In the genomic region with DNA sequence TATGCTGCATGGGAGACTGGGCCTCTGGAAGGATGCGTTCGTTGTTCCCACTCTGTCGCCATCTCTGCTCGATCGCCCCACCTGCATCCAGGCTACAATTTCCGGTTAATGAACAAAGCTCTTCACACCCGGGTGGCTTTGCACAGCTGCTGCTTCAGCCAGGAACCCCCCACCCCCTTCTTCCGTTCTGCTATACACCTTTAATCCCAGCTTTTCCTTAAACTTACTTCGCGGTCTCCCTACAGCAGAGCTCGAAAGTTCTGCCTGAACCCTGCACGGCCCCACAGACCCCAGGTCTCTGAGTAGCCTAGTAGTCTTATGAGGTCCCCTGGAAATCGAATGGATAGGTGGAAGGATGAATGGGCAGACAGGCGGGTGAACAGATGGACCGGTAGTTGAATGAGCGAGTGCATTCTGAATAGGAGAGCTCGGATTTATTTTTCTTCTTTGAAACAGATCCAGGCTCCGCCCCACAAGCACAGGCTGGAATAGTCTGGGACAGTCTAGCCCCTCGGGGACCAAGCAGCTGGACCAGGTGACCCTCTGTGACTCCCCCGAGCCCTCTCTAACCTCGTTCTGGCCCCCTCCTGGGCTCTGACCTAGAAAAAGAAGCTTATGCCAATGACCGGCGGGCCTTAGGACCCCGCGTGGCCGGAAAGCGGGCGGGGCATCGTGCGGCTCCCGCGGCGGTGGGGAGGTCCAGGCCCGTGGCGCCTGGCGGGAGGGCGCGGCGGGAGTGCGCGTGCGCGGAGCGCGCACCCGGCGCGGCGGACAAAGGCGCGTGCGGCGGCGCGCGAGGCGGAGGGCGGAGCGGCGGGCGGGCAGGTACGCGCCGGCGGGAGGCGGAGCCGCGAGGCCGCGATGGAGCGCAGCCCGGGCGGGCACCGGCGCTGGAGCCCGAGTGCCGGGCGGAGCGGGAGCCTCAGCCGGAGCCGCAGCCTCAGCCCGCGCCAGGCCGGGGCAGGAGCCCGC, we compare ENCODE assay signal across 8 mouse cellular contexts. TPM values are rescaled to one million over a fixed set of nuclear protein-coding genes. Genes with fewer than 3 reads are reported as not detected.
A peak's percentile ranks its signal among the peaks of the same experiment; 100 is the strongest.
DNase-seq lines count a peak whose midpoint lies in the region; ATAC-seq and TF ChIP-seq lines count a peak whose summit lies in the region.

TSS of gene Sbk1 (plus strand) at position 908 of the 972 bp plus-strand sequence.

- peaks cover 13% of the 10 kb centered on the region for H3K4me1 ChIP-seq in erythroblast, embryonic 14.5 days (ENCODE audit: control insufficient read depth)
- H3K4me1 ChIP-seq in heart, embryonic 11.5 days (ENCODE audit: control insufficient read depth, insufficient read depth, low read length) = peaks cover 20% of the 10 kb centered on the region
- H3K4me1 ChIP-seq in kidney, embryonic 15.5 days = peaks cover 54% of the 10 kb centered on the region
- H3K4me1 ChIP-seq in limb, embryonic 15.5 days = peaks cover 40% of the 10 kb centered on the region
- peaks cover 31% of the 10 kb centered on the region for H3K4me1 ChIP-seq in midbrain, postnatal 0 days (ENCODE audit: insufficient read depth, low read length)

- H3K79me2 ChIP-seq in C2C12 (ENCODE audit: control insufficient read depth, insufficient read depth) = peaks cover 5% of the 10 kb centered on the region

- peak; percentile 92 for ATAC-seq in heart, embryonic 11.5 days (replicated peaks; ENCODE audit: insufficient number of reproducible peaks, low FRiP score, low TSS enrichment)
- ATAC-seq in kidney, embryonic 15.5 days (replicated peaks; ENCODE audit: low FRiP score) = peak; percentile 94
- ATAC-seq in limb, embryonic 15.5 days (ENCODE audit: insufficient number of reproducible peaks, low FRiP score, low TSS enrichment, low read depth) = peak; percentile 93
- ATAC-seq in midbrain, postnatal 0 days (ENCODE audit: low FRiP score) = peak; percentile 90

- peak within 1 kb of the TSS; percentile 93 for H3K9ac ChIP-seq in heart, embryonic 11.5 days (ENCODE audit: low read depth, low read length)
- peak within 1 kb of the TSS; percentile 97 for H3K9ac ChIP-seq in kidney, embryonic 15.5 days
- peak within 1 kb of the TSS; percentile 87 for H3K9ac ChIP-seq in limb, embryonic 15.5 days
- H3K9ac ChIP-seq in midbrain, postnatal 0 days (replicated peaks; ENCODE audit: low read length, poor library complexity, severe bottlenecking) = peak within 1 kb of the TSS; percentile 100

- H3ac ChIP-seq in C2C12 (ENCODE audit: control insufficient read depth, insufficient read length, low read depth) = peak within 1 kb of the TSS; percentile 86

- peak within 1 kb of the TSS; percentile 100 for H3K4me2 ChIP-seq in heart, embryonic 11.5 days
- peak within 1 kb of the TSS; percentile 98 for H3K4me2 ChIP-seq in kidney, embryonic 15.5 days
- peak within 1 kb of the TSS; percentile 92 for H3K4me2 ChIP-seq in limb, embryonic 15.5 days
- H3K4me2 ChIP-seq in midbrain, postnatal 0 days (ENCODE audit: low read depth, low read length, poor library complexity, severe bottlenecking) = peak within 1 kb of the TSS; percentile 99

- peak within 1 kb of the TSS; percentile 55 for H3K4me3 ChIP-seq in C2C12 (ENCODE audit: insufficient read depth, poor library complexity, severe bottlenecking)
- H3K4me3 ChIP-seq in erythroblast, embryonic 14.5 days (replicated peaks) = peak within 1 kb of the TSS; percentile 61
- peak within 1 kb of the TSS; percentile 91 for H3K4me3 ChIP-seq in heart, embryonic 11.5 days (ENCODE audit: low read depth, low read length)
- peak within 1 kb of the TSS; percentile 97 for H3K4me3 ChIP-seq in kidney, embryonic 15.5 days (replicated peaks)
- H3K4me3 ChIP-seq in limb, embryonic 15.5 days = peak within 1 kb of the TSS; percentile 88
- peak within 1 kb of the TSS; percentile 97 for H3K4me3 ChIP-seq in midbrain, postnatal 0 days (ENCODE audit: low read depth, low read length)

- WGBS in heart, embryonic 11.5 days (ENCODE audit: insufficient replicate concordance) = under 1% methylated on average over 67 of the region's 85 CpGs
- WGBS in kidney, embryonic 15.5 days = under 1% methylated on average over 83 of the region's 85 CpGs
- under 1% methylated on average over 73 of the region's 85 CpGs for WGBS in limb, embryonic 15.5 days
- WGBS in midbrain, postnatal 0 days = under 1% methylated on average over 61 of the region's 85 CpGs

- no peaks in the 10 kb centered on the region for H3K36me3 ChIP-seq in C2C12 (ENCODE audit: control insufficient read depth, insufficient read depth)
- no peaks in the 10 kb centered on the region for H3K36me3 ChIP-seq in erythroblast, embryonic 14.5 days (ENCODE audit: control insufficient read depth)
- no peaks in the 10 kb centered on the region for H3K36me3 ChIP-seq in heart, embryonic 11.5 days (ENCODE audit: control insufficient read depth, insufficient read depth, low read length)
- peaks cover 16% of the 10 kb centered on the region for H3K36me3 ChIP-seq in kidney, embryonic 15.5 days
- peaks cover 14% of the 10 kb centered on the region for H3K36me3 ChIP-seq in limb, embryonic 15.5 days
- H3K36me3 ChIP-seq in midbrain, postnatal 0 days (ENCODE audit: insufficient read depth, low read length) = peaks cover 5% of the 10 kb centered on the region; the same call in 1 of the 2 replicates

- no peak for TF ChIP-seq CTCF in C2C12 (IDR thresholded peaks at IDR 0.05; ENCODE audit: control insufficient read depth, insufficient read depth, insufficient read length)
- 0 out of 2 replicates have a peak, but pooled peaks have one; percentile 18 for TF ChIP-seq CTCF in midbrain, postnatal 0 days (IDR thresholded peaks at IDR 0.05)

- peak; percentile 76 for DNase-seq in brain, embryonic 18.5 days (ENCODE audit: low read depth, low spot score)
- DNase-seq in midbrain, postnatal 0 days (ENCODE audit: low spot score) = peak; percentile 93
- DNase-seq in spleen, postnatal 10 days (ENCODE audit: low spot score in 2 of 2) = peak; percentile 73 to 88

- no peaks in the 10 kb centered on the region for H3K9me3 ChIP-seq in erythroblast, embryonic 14.5 days (ENCODE audit: control insufficient read depth, low read length)
- H3K9me3 ChIP-seq in heart, embryonic 11.5 days (replicated peaks; ENCODE audit: control insufficient read depth, low read length) = no peaks in the 10 kb centered on the region
- no peaks in the 10 kb centered on the region for H3K9me3 ChIP-seq in kidney, embryonic 15.5 days (replicated peaks)
- H3K9me3 ChIP-seq in limb, embryonic 15.5 days = no peaks in the 10 kb centered on the region
- no peaks in the 10 kb centered on the region for H3K9me3 ChIP-seq in midbrain, postnatal 0 days (ENCODE audit: low read length)

- peak within 1 kb of the TSS; percentile 84 for H3K27ac ChIP-seq in heart, embryonic 11.5 days (ENCODE audit: low read depth, low read length)
- H3K27ac ChIP-seq in kidney, embryonic 15.5 days = peak within 1 kb of the TSS; percentile 98
- peak within 1 kb of the TSS; percentile 93 for H3K27ac ChIP-seq in limb, embryonic 15.5 days
- peak within 1 kb of the TSS; percentile 98 for H3K27ac ChIP-seq in midbrain, postnatal 0 days (ENCODE audit: low read depth, low read length)

- no peaks in the 10 kb centered on the region for H3K79me3 ChIP-seq in C2C12 (ENCODE audit: low read depth)

- H3K27me3 ChIP-seq in C2C12 (ENCODE audit: control insufficient read depth, insufficient read depth, insufficient read length) = peaks cover 12% of the 10 kb centered on the region
- peaks cover 77% of the 10 kb centered on the region for H3K27me3 ChIP-seq in erythroblast, embryonic 14.5 days (ENCODE audit: control insufficient read depth)
- peaks cover 20% of the 10 kb centered on the region for H3K27me3 ChIP-seq in heart, embryonic 11.5 days (ENCODE audit: control insufficient read depth, insufficient read depth, low read length)
- no peaks in the 10 kb centered on the region for H3K27me3 ChIP-seq in kidney, embryonic 15.5 days
- no peaks in the 10 kb centered on the region for H3K27me3 ChIP-seq in limb, embryonic 15.5 days
- no peaks in the 10 kb centered on the region for H3K27me3 ChIP-seq in midbrain, postnatal 0 days (ENCODE audit: insufficient read depth, low read length)

TF ChIP-seq in C2C12, 6 proteins besides CTCF, POLR2A, EP300 and RAD21:
- TF ChIP-seq USF1 (IDR thresholded peaks at IDR 0.05; ENCODE audit: low read depth) = no peak
- no peak for TF ChIP-seq MYOD1 (IDR thresholded peaks at IDR 0.05; ENCODE audit: control insufficient read depth, insufficient read length, low read depth)
- no peak for TF ChIP-seq MAX (IDR thresholded peaks at IDR 0.05)
- TF ChIP-seq CEBPB (IDR thresholded peaks at IDR 0.05; ENCODE audit: low read depth) = no peak
- TF ChIP-seq MYOG (IDR thresholded peaks at IDR 0.05; ENCODE audit: control insufficient read depth, extremely low read depth, insufficient read length) = no peak
- no peak for TF ChIP-seq FOSL1 (IDR thresholded peaks at IDR 0.05; ENCODE audit: insufficient read depth, low read length, poor library complexity, severe bottlenecking)

RNA-seq across cellular contexts. Expression of gene Sbk1, which starts in this region (rescaled TPM):
- 11.3 TPM for polyA plus RNA-seq in C2C12 (2012; fragmentation: generic; extraction: Trizol)
- 0.05 and 0.06 TPM in 2 replicates for polyA plus RNA-seq in erythroblast, embryonic 14.5 days (2012)
- polyA plus RNA-seq in heart, embryonic 11.5 days (2014; fragmentation: Nextera tagmentation; extraction: Ambion mirVana) = 16.7 and 17.6 TPM in 2 replicates
- 31.5 and 33.1 TPM in 2 replicates for polyA plus RNA-seq in kidney, embryonic 15.5 days (2015; fragmentation: Nextera tagmentation; extraction: Ambion mirVana)
- polyA plus RNA-seq in limb, embryonic 15.5 days (2015; fragmentation: Nextera tagmentation; extraction: Ambion mirVana) = 23.0 and 29.0 TPM in 2 replicates
- 535 and 557 TPM in 2 replicates for total RNA-seq in midbrain, postnatal 0 days (2014; rRNA removed)
- 183 and 184 TPM in 2 replicates for polyA plus RNA-seq in midbrain, postnatal 0 days (2015; fragmentation: Nextera tagmentation; extraction: Ambion mirVana)

Comparison
In these comparisons a context has a peak if more than half of its experiments do, and no peak if none do; other contexts are left out.
1. Peak in every context shown above with its lines: DNase-seq, ATAC-seq, H3K4me3 ChIP-seq and H3K27ac ChIP-seq.
2. RNA of gene Sbk1 (polyA plus RNA-seq): 183 to 184 TPM in midbrain, postnatal 0 days, 31.5 to 33.1 TPM in kidney, embryonic 15.5 days, 23.0 to 29.0 TPM in limb, embryonic 15.5 days, 16.7 to 17.6 TPM in heart, embryonic 11.5 days and 11.3 TPM in C2C12 (single experiment); 0.05 to 0.06 TPM in erythroblast, embryonic 14.5 days; every median in the first group is over 10 times any median in the second.